Mouse (Mus musculus): ENCODE results near the gene Gabarap. TPM values are rescaled to one million over a fixed set of nuclear protein-coding genes. Genes with fewer than 3 reads are reported as not detected.

Gene Gabarap
- polyA plus RNA-seq, 1 experiment from 2014 or later = 280 TPM

- Histone ChIP-seq H3K27me3 (ENCODE audit: control insufficient read depth, insufficient read depth, low read depth, low read length) (no peaks in the 10 kb centered on the region), H3K36me3 (ENCODE audit: control insufficient read depth, insufficient read depth) (peaks cover 16% of the 10 kb centered on the region), H3K4me1 (ENCODE audit: control insufficient read depth, low read depth, low read length) (peaks cover 25% of the 10 kb centered on the region), H3K9ac (ENCODE audit: low read depth, low read length) (peak overlapping the region; percentile 96), H3K9me3 (replicated peaks; ENCODE audit: control insufficient read depth, low read length) (no peaks in the 10 kb centered on the region), H3K4me2 (ENCODE audit: low read depth, low read length) (peak overlapping the region; percentile 87), H3K4me3 (ENCODE audit: low read depth, low read length) (peak overlapping the region; percentile 81), H3K27ac (ENCODE audit: low read length) (peak overlapping the region; percentile 97)
- peak; percentile 91 for ATAC-seq (ENCODE audit: low read depth)
- 0% methylated on average over 49 of the region's 60 CpGs for WGBS (ENCODE audit: insufficient replicate concordance)
These were observed 10.5 kb upstream of the Gabarap start for GRCm38 (mm10) chr11:69980196-69981140.

GRCm38 (mm10) chr11:69981141-69981762, 9.7 kb upstream of the Gabarap start, which contains the start of gene Ctdnep1:
Ctdnep1 (plus strand) TSS chr11:69981156.
- Histone ChIP-seq H3K4me2 (ENCODE audit: low read depth, low read length) (peak within 1 kb of the TSS; percentile 87), H3K9ac (ENCODE audit: low read depth, low read length) (peak within 1 kb of the TSS; percentile 96), H3K27me3 (ENCODE audit: control insufficient read depth, insufficient read depth, low read depth, low read length) (no peaks in the 10 kb centered on the region), H3K4me1 (ENCODE audit: control insufficient read depth, low read depth, low read length) (peaks cover 25% of the 10 kb centered on the region), H3K27ac (ENCODE audit: low read length) (peak within 1 kb of the TSS; percentile 97), H3K36me3 (ENCODE audit: control insufficient read depth, insufficient read depth) (peaks cover 18% of the 10 kb centered on the region), H3K9me3 (replicated peaks; ENCODE audit: control insufficient read depth, low read length) (no peaks in the 10 kb centered on the region), H3K4me3 (ENCODE audit: low read depth, low read length) (peak within 1 kb of the TSS; percentile 81)
- under 1% methylated on average over 42 of the region's 43 CpGs for WGBS (ENCODE audit: insufficient replicate concordance)
- peak; percentile 0; the same call in 1 of the 2 replicates for ATAC-seq (ENCODE audit: low read depth)

- H3K4me1 ChIP-seq (ENCODE audit: control insufficient read depth, low read depth, low read length) = peaks cover 25% of the 10 kb centered on the region
- peak within 1 kb of the TSS; percentile 97 for H3K27ac ChIP-seq (ENCODE audit: low read length)
- no peaks in the 10 kb centered on the region for H3K9me3 ChIP-seq (replicated peaks; ENCODE audit: control insufficient read depth, low read length)
- no peak for ATAC-seq (ENCODE audit: low read depth)
- H3K36me3 ChIP-seq (ENCODE audit: control insufficient read depth, insufficient read depth) = peaks cover 21% of the 10 kb centered on the region
- WGBS (ENCODE audit: insufficient replicate concordance) = 44% methylated on average over 8 of the region's 8 CpGs
- peak within 1 kb of the TSS; percentile 96 for H3K9ac ChIP-seq (ENCODE audit: low read depth, low read length)
- H3K4me2 ChIP-seq (ENCODE audit: low read depth, low read length) = peak within 1 kb of the TSS; percentile 87
- H3K27me3 ChIP-seq (ENCODE audit: control insufficient read depth, insufficient read depth, low read depth, low read length) = no peaks in the 10 kb centered on the region
- peak within 1 kb of the TSS; percentile 81 for H3K4me3 ChIP-seq (ENCODE audit: low read depth, low read length)
These were observed 8.7 kb upstream of the Gabarap start, which contains the start of gene Elp5 for GRCm38 (mm10) chr11:69982225-69982624. Elp5 (minus strand) TSS chr11:69982517.

- Histone ChIP-seq H3K27me3 (ENCODE audit: control insufficient read depth, insufficient read depth, low read depth, low read length) (no peaks in the 10 kb centered on the region), H3K36me3 (ENCODE audit: control insufficient read depth, insufficient read depth) (peaks cover 26% of the 10 kb centered on the region), H3K4me1 (ENCODE audit: control insufficient read depth, low read depth, low read length) (peaks cover 25% of the 10 kb centered on the region), H3K27ac (ENCODE audit: low read length) (peak overlapping the region; percentile 8; the same call in 1 of the 2 replicates), H3K4me3 (ENCODE audit: low read depth, low read length) (peak overlapping the region; percentile 81), H3K9me3 (replicated peaks; ENCODE audit: control insufficient read depth, low read length) (no peaks in the 10 kb centered on the region), H3K4me2 (ENCODE audit: low read depth, low read length) (peak overlapping the region; percentile 87), H3K9ac (ENCODE audit: low read depth, low read length) (peak overlapping the region; percentile 96)
- no peak for ATAC-seq (ENCODE audit: low read depth)
- whole genome bisulfite sequencing (ENCODE audit: insufficient replicate concordance) = 32% methylated on average over 5 of the region's 5 CpGs
These were observed 8.1 kb upstream of the Gabarap start for GRCm38 (mm10) chr11:69982877-69983276.

- Histone ChIP-seq H3K9ac (ENCODE audit: low read depth, low read length) (no peak overlapping the region), H3K4me3 (ENCODE audit: low read depth, low read length) (no peak overlapping the region), H3K27me3 (ENCODE audit: control insufficient read depth, insufficient read depth, low read depth, low read length) (no peaks in the 10 kb centered on the region), H3K9me3 (replicated peaks; ENCODE audit: control insufficient read depth, low read length) (no peaks in the 10 kb centered on the region), H3K4me1 (ENCODE audit: control insufficient read depth, low read depth, low read length) (peaks cover 25% of the 10 kb centered on the region), H3K27ac (ENCODE audit: low read length) (no peak overlapping the region), H3K4me2 (ENCODE audit: low read depth, low read length) (peak overlapping the region; percentile 87; the same call in 1 of the 2 replicates), H3K36me3 (ENCODE audit: control insufficient read depth, insufficient read depth) (peaks cover 25% of the 10 kb centered on the region)
- no peak for ATAC-seq (ENCODE audit: low read depth)
- 68% methylated on average over 4 of the region's 4 CpGs for WGBS (ENCODE audit: insufficient replicate concordance)
These were observed 7.6 kb upstream of the Gabarap start for GRCm38 (mm10) chr11:69983377-69983776.

GRCm38 (mm10) chr11:69984431-69984830, 6.5 kb upstream of the Gabarap start:
- Histone ChIP-seq H3K4me3 (ENCODE audit: low read depth, low read length) (no peak overlapping the region), H3K36me3 (ENCODE audit: control insufficient read depth, insufficient read depth) (peaks cover 34% of the 10 kb centered on the region), H3K27me3 (ENCODE audit: control insufficient read depth, insufficient read depth, low read depth, low read length) (no peaks in the 10 kb centered on the region), H3K4me2 (ENCODE audit: low read depth, low read length) (no peak overlapping the region), H3K27ac (ENCODE audit: low read length) (no peak overlapping the region), H3K9ac (ENCODE audit: low read depth, low read length) (no peak overlapping the region), H3K9me3 (replicated peaks; ENCODE audit: control insufficient read depth, low read length) (no peaks in the 10 kb centered on the region), H3K4me1 (ENCODE audit: control insufficient read depth, low read depth, low read length) (peaks cover 20% of the 10 kb centered on the region)
- 80% methylated on average over 8 of the region's 8 CpGs for WGBS (ENCODE audit: insufficient replicate concordance)
- no peak for ATAC-seq (ENCODE audit: low read depth)

GRCm38 (mm10) chr11:69989949-69990348, 994 bp upstream of the Gabarap start:
- H3K4me3 ChIP-seq (ENCODE audit: low read depth, low read length) = no peak overlapping the region
- no peak overlapping the region for H3K4me2 ChIP-seq (ENCODE audit: low read depth, low read length)
- peaks cover 24% of the 10 kb centered on the region for H3K4me1 ChIP-seq (ENCODE audit: control insufficient read depth, low read depth, low read length)
- no peak overlapping the region for H3K9ac ChIP-seq (ENCODE audit: low read depth, low read length)
- H3K9me3 ChIP-seq (replicated peaks; ENCODE audit: control insufficient read depth, low read length) = no peaks in the 10 kb centered on the region
- no peaks in the 10 kb centered on the region for H3K27me3 ChIP-seq (ENCODE audit: control insufficient read depth, insufficient read depth, low read depth, low read length)
- H3K27ac ChIP-seq (ENCODE audit: low read length) = peak overlapping the region; percentile 99
- WGBS (ENCODE audit: insufficient replicate concordance) = 89% methylated on average over 8 of the region's 8 CpGs
- peaks cover 39% of the 10 kb centered on the region for H3K36me3 ChIP-seq (ENCODE audit: control insufficient read depth, insufficient read depth)
- ATAC-seq (ENCODE audit: low read depth) = no peak

GRCm38 (mm10) chr11:69991711-69992110, 768 bp downstream of the Gabarap start:
- Histone ChIP-seq H3K9me3 (replicated peaks; ENCODE audit: control insufficient read depth, low read length) (no peaks in the 10 kb centered on the region), H3K4me3 (ENCODE audit: low read depth, low read length) (peak overlapping the region; percentile 79), H3K4me1 (ENCODE audit: control insufficient read depth, low read depth, low read length) (peaks cover 24% of the 10 kb centered on the region), H3K27ac (ENCODE audit: low read length) (peak overlapping the region; percentile 99), H3K4me2 (ENCODE audit: low read depth, low read length) (peak overlapping the region; percentile 97), H3K9ac (ENCODE audit: low read depth, low read length) (peak overlapping the region; percentile 88), H3K36me3 (ENCODE audit: control insufficient read depth, insufficient read depth) (peaks cover 28% of the 10 kb centered on the region), H3K27me3 (ENCODE audit: control insufficient read depth, insufficient read depth, low read depth, low read length) (no peaks in the 10 kb centered on the region)
- ATAC-seq (ENCODE audit: low read depth) = peak; percentile 17
- WGBS (ENCODE audit: insufficient replicate concordance) = 0% methylated on average over 15 of the region's 15 CpGs

All from liver, embryonic 16.5 days (tissue).